Mouse (Mus musculus) brain, adult 10 weeks (tissue): Measurements from ENCODE around the gene Rhox3f. TPM values are rescaled to one million over a fixed set of nuclear protein-coding genes. Genes with fewer than 3 reads are reported as not detected.

Experiments
- polyA plus RNA-seq: library from polyadenylated mRNA; stranded (reverse); fragments of 350-450 nt; fragmentation: Illumina TruSeq; extraction: RNeasy Lipid Tissue Mini Kit (QIAGEN cat#74804); gene quantifications from one replicate; pipeline ENCODE4 v1.2.3, GENCODE M21; 2015; ENCODE audit warnings: low read depth, low replicate concordance

Rhox3f gene
- polyA plus RNA-seq = not detected

GRCm38 (mm10) chrX:37580692-37581091 is at the start of gene Rhox3f:
Gene Rhox3f (plus strand): TSS chrX:37580992.

DNA sequence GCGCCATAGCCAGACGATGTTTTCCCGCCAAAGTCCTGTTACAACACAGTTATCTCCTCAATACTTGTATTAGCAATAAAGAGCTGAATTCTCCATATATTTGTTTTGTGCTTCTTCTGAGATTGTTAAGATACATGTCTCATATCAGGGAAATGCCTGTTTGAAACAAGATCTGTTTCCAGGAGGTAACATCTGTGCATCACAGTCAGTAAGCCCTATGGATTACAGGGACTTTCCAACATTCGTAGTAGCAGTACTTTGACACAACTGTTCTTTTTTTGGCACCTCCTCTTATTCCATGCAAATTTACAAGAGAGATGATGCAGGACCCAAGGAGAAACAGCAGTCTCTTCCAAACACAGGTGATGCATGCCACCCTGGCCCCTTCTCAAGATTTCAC is 39.1 kb upstream of the Rhox3f start, which contains the start of gene Rhox3e:
Gene Rhox3e (plus strand): TSS at position 301 of the 400 bp plus-strand sequence.

DNA sequence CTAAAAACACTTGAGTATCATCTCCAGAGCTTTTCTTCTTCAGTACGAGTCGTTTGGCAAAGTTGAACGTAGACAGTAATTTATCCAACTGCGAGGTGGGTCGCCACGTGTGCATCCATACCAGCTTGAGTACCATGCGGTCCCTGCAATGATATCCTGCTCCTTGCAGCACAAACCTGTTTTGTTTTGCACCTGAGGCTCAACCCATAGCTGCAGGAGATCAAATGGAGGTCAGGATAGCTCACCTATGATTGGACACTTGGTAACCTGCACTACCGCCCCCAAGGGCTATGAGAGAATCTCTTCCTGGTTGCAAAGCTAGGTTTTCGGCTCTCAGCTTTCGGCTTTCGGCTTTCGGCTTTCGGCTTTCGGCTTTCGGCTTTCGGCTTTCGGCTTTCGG is 23.7 kb upstream of the Rhox3f start, which contains the start of gene Rhox4e:
Gene Rhox4e (plus strand): TSS at position 301 of the 400 bp plus-strand sequence.

GRCm38 (mm10) chrX:37571105-37571504 is 9.7 kb upstream of the Rhox3f start, which contains the start of gene Rhox2f:
Gene Rhox2f (plus strand): TSS chrX:37571405.

DNA sequence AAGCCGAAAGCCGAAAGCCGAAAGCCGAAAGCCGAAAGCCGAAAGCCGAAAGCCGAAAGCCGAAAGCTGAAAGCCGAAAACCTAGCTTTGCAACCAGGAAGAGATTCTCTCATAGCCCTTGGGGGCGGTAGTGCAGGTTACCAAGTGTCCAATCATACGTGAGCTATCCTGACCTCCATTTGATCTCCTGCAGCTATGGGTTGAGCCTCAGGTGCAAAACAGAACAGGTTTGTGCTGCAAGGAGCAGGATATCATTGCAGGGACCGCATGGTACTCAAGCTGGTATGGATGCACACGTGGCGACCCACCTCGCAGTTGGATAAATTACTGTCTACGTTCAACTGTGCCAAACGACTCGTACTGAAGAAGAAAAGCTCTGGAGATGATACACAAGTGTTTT is 26.8 kb downstream of the Rhox3f start, which contains the start of gene Rhox4f:
Gene Rhox4f (minus strand): TSS at position 101 of the 400 bp plus-strand sequence.

DNA sequence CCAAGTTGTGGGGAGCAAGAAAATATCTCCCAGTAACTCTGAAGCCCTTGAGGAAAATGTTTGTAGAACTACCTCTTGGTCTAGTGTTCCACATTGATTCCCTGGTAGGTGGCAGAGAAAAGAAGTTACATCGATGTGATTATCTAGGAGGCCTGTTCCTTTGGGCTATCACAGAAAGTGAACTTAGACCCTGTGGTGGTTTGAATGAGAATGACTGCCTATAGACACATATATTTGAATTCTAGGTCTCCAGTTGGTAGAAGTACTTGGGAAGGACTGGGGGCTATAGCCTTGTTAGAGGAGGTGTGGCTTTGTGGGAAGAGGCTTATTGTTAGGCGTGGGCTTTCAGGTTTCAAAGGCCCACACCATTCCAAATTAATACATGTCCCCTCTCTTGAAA is 47.7 kb downstream of the Rhox3f start, which contains the start of gene Rhox3g:
Gene Rhox3g (minus strand): TSS at position 101 of the 400 bp plus-strand sequence.

Other genes with a start within 250 kb of the Rhox3f start
- gene Rhox3a2, start 201.0 kb upstream of the Rhox3f start, polyA plus RNA-seq = not detected
- gene Rhox4a2, start 190.1 kb upstream of the Rhox3f start, polyA plus RNA-seq = not detected
- gene Rhox2b, start 168.9 kb upstream of the Rhox3f start, polyA plus RNA-seq = not detected
- not detected for gene Rhox4b, start 148.5 kb upstream of the Rhox3f start, polyA plus RNA-seq
- not detected for gene Rhox2c, start 127.3 kb upstream of the Rhox3f start, polyA plus RNA-seq
- not detected for gene Rhox3c, start 122.4 kb upstream of the Rhox3f start, polyA plus RNA-seq
- not detected for gene Rhox4c, start 100.7 kb upstream of the Rhox3f start, polyA plus RNA-seq
- not detected for gene Rhox2d, start 87.6 kb upstream of the Rhox3f start, polyA plus RNA-seq
- not detected for gene Rhox4d, start 66.6 kb upstream of the Rhox3f start, polyA plus RNA-seq
- gene Rhox2e, start 50.5 kb upstream of the Rhox3f start, polyA plus RNA-seq = not detected
- not detected for gene Rhox3e, start 39.0 kb upstream of the Rhox3f start, polyA plus RNA-seq
- gene Rhox4e, start 23.6 kb upstream of the Rhox3f start, polyA plus RNA-seq = not detected
- gene Rhox2f, start 9.6 kb upstream of the Rhox3f start, polyA plus RNA-seq = not detected
- not detected for gene Rhox4f, start 26.7 kb downstream of the Rhox3f start, polyA plus RNA-seq
- not detected for gene Rhox3g, start 47.6 kb downstream of the Rhox3f start, polyA plus RNA-seq
- not detected for gene Rhox2g, start 62.5 kb downstream of the Rhox3f start, polyA plus RNA-seq
- not detected for gene Rhox4g, start 70.3 kb downstream of the Rhox3f start, polyA plus RNA-seq
- not detected for gene Rhox3h, start 87.8 kb downstream of the Rhox3f start, polyA plus RNA-seq
- gene Rhox2h, start 92.3 kb downstream of the Rhox3f start, polyA plus RNA-seq = not detected
- not detected for gene Rhox5, start 223.8 kb downstream of the Rhox3f start, polyA plus RNA-seq
- not detected for gene Rhox6, start 245.9 kb downstream of the Rhox3f start, polyA plus RNA-seq